Mouse (Mus musculus) hindlimb bud, embryonic 11.5 days (tissue): ENCODE measurements at regions not wholly inside any gene's neighbourhood (a gene's known extent, or its start where the extent isn't known, plus 50 kb on each side); places are given as distances from the start of the nearest gene placed in this dataset.
"Not testable (repeated sequence)": the region's sequence is repeated elsewhere in the genome, so short reads cannot be mapped to it uniquely, and the experiment has no call there.

ENCODE experiments used
- DNase-seq: peaks from one replicate; pipeline ENCODE4 v3.0.0-alpha.2; 2012; ENCODE audit warnings: low read depth, low spot score; ENCODE audit errors: extremely low spot score

DNA sequence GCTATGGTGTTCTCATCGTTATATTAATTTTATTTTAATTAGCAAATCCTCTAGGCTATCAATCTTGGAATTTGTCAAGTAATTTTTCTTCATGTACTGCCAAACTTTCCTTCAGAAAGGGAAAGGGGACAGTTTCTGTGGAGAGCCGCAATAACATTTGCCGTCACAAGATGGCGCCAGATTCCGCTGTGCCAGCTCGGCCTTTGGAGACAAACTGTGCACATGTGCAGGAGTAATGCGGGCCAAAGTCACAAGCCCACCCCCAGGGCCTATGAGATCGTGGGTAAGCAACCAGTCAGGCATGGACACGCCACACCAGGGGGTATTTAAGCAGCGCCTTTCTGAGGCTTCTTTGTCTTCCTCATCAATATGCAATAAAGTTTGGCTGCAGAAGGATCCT, 1132.8 kb upstream of the Tacstd2 start:
- peak; percentile 0 for DNase-seq

- not testable (repeated sequence) for DNase-seq
These were observed 1096.7 kb upstream of the Tacstd2 start for GRCm38 (mm10) chr6:68632309-68632708.

GRCm38 (mm10) chr6:68631787-68632186, 1096.2 kb upstream of the Tacstd2 start:
- no peak for DNase-seq

GRCm38 (mm10) chr6:68606033-68606432, 1070.4 kb upstream of the Tacstd2 start:
- DNase-seq: no peak
